Mouse (Mus musculus) neural tube, embryonic 10.5 days (tissue): ENCODE results near the gene Gm13271.
A peak's percentile ranks its signal among the peaks of the same experiment; 100 is the strongest.
"Not testable (repeated sequence)": the region's sequence is repeated elsewhere in the genome, so short reads cannot be mapped to it uniquely, and the experiment has no call there.

ENCODE experiments used
- DNase-seq: peaks from one replicate; pipeline ENCODE4 v3.0.0-alpha.2; 2017; ENCODE audit warnings: low spot score; ENCODE audit errors: extremely low spot score

Gm13271 gene

DNA sequence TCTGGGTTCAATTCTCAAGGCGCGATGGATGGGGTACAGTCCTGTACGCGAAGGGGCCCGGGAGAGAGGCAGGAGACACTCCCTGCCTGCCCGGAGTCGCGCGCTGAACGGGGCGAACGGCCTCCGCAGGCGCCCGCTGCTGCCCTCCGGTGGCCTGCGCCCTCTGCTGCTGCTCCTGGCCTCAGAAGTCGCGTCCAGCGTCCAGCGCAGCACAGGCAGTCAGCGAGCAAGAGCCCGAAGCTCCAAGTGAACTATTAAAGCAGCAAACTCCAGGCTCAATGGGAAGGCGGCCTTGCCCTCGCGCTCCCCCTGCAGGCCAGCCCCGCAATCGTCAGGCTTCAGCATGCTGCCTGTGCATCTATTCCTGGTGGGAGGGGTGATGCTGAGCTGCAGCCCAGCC lies 5.8 kb downstream of the Gm13271 start:
- DNase-seq = peak; percentile 57

- not testable (repeated sequence) for DNase-seq
These were observed 7.1 kb downstream of the Gm13271 start for GRCm38 (mm10) chr4:88761776-88762175.

GRCm38 (mm10) chr4:88762341-88762740 lies 7.7 kb downstream of the Gm13271 start:
- DNase-seq = not testable (repeated sequence)

- peak; percentile 63 for DNase-seq
These were observed 8.8 kb downstream of the Gm13271 start for GRCm38 (mm10) chr4:88763384-88764018.

DNA sequence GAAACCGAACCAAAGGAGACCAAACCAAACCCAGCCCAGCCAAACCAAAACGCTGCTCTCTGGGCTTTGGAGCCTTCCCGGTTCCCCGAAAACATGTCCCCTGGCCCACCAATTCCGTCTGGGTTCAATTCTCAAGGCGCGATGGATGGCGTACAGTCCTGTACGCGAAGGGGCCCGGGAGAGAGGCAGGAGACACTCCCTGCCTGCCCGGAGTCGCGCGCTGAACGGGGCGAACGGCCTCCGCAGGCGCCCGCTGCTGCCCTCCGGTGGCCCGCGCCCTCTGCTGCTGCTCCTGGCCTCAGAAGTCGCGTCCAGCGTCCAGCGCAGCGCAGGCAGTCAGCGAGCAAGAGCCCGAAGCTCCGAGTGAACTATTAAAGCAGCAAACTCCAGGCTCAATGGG lies 18.9 kb downstream of the Gm13271 start, which contains the start of gene Gm13290:
Gene Gm13290 (plus strand): TSS at position 301 of the 400 bp plus-strand sequence.
- not testable (repeated sequence) for DNase-seq

DNA sequence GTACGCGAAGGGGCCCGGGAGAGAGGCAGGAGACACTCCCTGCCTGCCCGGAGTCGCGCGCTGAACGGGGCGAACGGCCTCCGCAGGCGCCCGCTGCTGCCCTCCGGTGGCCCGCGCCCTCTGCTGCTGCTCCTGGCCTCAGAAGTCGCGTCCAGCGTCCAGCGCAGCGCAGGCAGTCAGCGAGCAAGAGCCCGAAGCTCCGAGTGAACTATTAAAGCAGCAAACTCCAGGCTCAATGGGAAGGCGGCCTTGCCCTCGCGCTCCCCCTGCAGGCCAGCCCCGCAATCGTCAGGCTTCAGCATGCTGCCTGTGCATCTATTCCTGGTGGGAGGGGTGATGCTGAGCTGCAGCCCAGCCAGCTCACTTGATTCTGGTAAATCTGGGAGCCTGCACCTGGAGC lies 22.0 kb downstream of the Gm13271 start, which contains the start of gene Gm13289:
Gene Gm13289 (plus strand): TSS at position 301 of the 400 bp plus-strand sequence.
- not testable (repeated sequence) for DNase-seq

DNA sequence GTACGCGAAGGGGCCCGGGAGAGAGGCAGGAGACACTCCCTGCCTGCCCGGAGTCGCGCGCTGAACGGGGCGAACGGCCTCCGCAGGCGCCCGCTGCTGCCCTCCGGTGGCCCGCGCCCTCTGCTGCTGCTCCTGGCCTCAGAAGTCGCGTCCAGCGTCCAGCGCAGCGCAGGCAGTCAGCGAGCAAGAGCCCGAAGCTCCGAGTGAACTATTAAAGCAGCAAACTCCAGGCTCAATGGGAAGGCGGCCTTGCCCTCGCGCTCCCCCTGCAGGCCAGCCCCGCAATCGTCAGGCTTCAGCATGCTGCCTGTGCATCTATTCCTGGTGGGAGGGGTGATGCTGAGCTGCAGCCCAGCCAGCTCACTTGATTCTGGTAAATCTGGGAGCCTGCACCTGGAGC lies 24.9 kb downstream of the Gm13271 start, which contains the start of gene Gm13272:
Gene Gm13272 (plus strand): TSS at position 301 of the 400 bp plus-strand sequence.
- DNase-seq = not testable (repeated sequence)

- not testable (repeated sequence) for DNase-seq
These were observed 25.7 kb downstream of the Gm13271 start for GRCm38 (mm10) chr4:88780320-88780719.

- not testable (repeated sequence) for DNase-seq
These were observed 27.2 kb downstream of the Gm13271 start, which contains the start of gene Ifnz for GRCm38 (mm10) chr4:88781831-88782230. Gene Ifnz (plus strand): TSS chr4:88782131.

DNA sequence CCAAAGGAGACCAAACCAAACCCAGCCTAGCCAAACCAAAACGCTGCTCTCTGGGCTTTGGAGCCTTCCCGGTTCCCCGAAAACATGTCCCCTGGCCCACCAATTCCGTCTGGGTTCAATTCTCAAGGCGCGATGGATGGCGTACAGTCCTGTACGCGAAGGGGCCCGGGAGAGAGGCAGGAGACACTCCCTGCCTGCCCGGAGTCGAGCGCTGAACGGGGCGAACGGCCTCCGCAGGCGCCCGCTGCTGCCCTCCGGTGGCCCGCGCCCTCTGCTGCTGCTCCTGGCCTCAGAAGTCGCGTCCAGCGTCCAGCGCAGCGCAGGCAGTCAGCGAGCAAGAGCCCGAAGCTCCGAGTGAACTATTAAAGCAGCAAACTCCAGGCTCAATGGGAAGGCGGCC lies 27.7 kb downstream of the Gm13271 start:
- not testable (repeated sequence) for DNase-seq

DNA sequence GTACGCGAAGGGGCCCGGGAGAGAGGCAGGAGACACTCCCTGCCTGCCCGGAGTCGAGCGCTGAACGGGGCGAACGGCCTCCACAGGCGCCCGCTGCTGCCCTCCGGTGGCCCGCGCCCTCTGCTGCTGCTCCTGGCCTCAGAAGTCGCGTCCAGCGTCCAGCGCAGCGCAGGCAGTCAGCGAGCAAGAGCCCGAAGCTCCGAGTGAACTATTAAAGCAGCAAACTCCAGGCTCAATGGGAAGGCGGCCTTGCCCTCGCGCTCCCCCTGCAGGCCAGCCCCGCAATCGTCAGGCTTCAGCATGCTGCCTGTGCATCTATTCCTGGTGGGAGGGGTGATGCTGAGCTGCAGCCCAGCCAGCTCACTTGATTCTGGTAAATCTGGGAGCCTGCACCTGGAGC lies 30.7 kb downstream of the Gm13271 start, which contains the start of gene Gm13276:
Gene Gm13276 (plus strand): TSS at position 301 of the 400 bp plus-strand sequence.
- DNase-seq = not testable (repeated sequence)

DNA sequence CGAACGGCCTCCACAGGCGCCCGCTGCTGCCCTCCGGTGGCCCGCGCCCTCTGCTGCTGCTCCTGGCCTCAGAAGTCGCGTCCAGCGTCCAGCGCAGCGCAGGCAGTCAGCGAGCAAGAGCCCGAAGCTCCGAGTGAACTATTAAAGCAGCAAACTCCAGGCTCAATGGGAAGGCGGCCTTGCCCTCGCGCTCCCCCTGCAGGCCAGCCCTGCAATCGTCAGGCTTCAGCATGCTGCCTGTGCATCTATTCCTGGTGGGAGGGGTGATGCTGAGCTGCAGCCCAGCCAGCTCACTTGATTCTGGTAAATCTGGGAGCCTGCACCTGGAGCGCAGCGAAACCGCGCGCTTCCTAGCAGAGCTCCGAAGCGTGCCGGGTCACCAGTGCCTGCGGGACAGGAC lies 33.7 kb downstream of the Gm13271 start, which contains the start of gene Gm13277:
Gene Gm13277 (plus strand): TSS at position 231 of the 400 bp plus-strand sequence.
- not testable (repeated sequence) for DNase-seq

DNA sequence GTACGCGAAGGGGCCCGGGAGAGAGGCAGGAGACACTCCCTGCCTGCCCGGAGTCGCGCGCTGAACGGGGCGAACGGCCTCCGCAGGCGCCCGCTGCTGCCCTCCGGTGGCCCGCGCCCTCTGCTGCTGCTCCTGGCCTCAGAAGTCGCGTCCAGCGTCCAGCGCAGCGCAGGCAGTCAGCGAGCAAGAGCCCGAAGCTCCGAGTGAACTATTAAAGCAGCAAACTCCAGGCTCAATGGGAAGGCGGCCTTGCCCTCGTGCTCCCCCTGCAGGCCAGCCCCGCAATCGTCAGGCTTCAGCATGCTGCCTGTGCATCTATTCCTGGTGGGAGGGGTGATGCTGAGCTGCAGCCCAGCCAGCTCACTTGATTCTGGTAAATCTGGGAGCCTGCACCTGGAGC lies 36.6 kb downstream of the Gm13271 start, which contains the start of gene Gm13278:
Gene Gm13278 (plus strand): TSS at position 301 of the 400 bp plus-strand sequence.
- not testable (repeated sequence) for DNase-seq

GRCm38 (mm10) chr4:88793936-88794675 lies 39.4 kb downstream of the Gm13271 start, which contains the start of gene Gm13275:
Gene Gm13275 (plus strand): TSS chr4:88794487.
- DNase-seq = not testable (repeated sequence)

DNA sequence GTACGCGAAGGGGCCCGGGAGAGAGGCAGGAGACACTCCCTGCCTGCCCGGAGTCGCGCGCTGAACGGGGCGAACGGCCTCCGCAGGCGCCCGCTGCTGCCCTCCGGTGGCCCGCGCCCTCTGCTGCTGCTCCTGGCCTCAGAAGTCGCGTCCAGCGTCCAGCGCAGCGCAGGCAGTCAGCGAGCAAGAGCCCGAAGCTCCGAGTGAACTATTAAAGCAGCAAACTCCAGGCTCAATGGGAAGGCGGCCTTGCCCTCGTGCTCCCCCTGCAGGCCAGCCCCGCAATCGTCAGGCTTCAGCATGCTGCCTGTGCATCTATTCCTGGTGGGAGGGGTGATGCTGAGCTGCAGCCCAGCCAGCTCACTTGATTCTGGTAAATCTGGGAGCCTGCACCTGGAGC lies 42.4 kb downstream of the Gm13271 start, which contains the start of gene Gm13279:
Gene Gm13279 (plus strand): TSS at position 301 of the 400 bp plus-strand sequence.
- not testable (repeated sequence) for DNase-seq

GRCm38 (mm10) chr4:88799365-88799764 lies 44.7 kb downstream of the Gm13271 start, which contains the start of gene Gm13285:
Gene Gm13285 (plus strand): TSS chr4:88799665.
- DNase-seq = not testable (repeated sequence)

DNA sequence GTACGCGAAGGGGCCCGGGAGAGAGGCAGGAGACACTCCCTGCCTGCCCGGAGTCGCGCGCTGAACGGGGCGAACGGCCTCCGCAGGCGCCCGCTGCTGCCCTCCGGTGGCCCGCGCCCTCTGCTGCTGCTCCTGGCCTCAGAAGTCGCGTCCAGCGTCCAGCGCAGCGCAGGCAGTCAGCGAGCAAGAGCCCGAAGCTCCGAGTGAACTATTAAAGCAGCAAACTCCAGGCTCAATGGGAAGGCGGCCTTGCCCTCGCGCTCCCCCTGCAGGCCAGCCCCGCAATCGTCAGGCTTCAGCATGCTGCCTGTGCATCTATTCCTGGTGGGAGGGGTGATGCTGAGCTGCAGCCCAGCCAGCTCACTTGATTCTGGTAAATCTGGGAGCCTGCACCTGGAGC lies 48.3 kb downstream of the Gm13271 start, which contains the start of gene Gm13287:
Gene Gm13287 (plus strand): TSS at position 301 of the 400 bp plus-strand sequence.
- not testable (repeated sequence) for DNase-seq
